Mouse (Mus musculus) lung, adult 2 months (tissue): ENCODE measurements around the gene Nipsnap2.
"Not testable (repeated sequence)": the region's sequence is repeated elsewhere in the genome, so short reads cannot be mapped to it uniquely, and the experiment has no call there.

Source experiments
- CTCF ChIP-seq: fragments of 200-500 bp; IDR thresholded peaks from 2 replicates; pipeline ENCODE4 v1.5.1; 2011; ENCODE audit warnings: mild to moderate bottlenecking, low read length, control low read depth; ENCODE audit not compliant: insufficient read depth
- POLR2A ChIP-seq: fragments of 200-500 bp; IDR thresholded peaks from 2 replicates; pipeline ENCODE4 v1.6.1; 2011; ENCODE audit warnings: low read depth, mild to moderate bottlenecking, control low read depth, low read length, borderline replicate concordance; ENCODE audit errors: extremely low read depth

DNA sequence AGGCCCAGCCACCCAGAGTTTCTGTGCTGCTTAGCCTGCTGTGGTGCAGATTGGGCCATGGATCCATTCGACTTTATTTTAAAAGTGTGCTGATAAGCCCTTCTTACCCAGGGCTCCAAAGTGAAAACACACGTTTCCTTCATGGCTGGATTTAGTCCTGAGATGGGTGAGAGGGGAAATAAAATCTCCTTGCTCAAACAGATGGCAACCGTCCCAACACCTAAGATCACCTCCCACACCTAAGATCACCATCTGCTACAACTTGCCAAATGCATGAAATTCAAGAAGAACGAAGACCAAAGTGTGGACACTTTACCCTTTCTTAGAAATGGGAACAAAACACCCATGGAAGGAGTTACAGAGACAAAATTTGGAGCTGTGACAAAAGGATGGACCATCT, 48.5 kb downstream of the Nipsnap2 start:
- not testable (repeated sequence) for TF ChIP-seq CTCF, POLR2A
